In the genomic region with DNA sequence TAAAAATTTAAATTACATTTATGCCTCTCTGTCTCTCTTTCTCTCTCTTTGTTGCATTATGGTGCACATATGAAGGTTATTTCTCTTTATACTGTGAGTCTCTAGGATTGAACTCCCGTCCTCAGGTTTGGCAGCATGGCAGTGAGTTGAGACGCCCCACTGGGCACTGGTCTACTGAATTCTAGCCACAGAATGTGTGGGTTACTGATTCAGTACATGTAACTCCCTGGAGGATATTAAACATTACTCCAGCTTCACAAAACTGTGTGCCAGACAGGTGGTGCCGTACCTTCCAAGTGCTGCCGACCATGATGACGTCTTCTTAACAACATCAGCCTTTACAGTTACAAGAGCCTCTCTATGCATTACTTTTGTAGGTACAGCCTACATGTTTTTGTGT, we compare ENCODE assay signal across 27 mouse cellular contexts.
"Had no signal": no experiment of that assay in that cellular context is flagged by ENCODE, and none has a peak within 500 bp of the region (broad histone marks: within the 10 kb centered on the region; RNA-seq: fewer than 3 reads in every experiment).

No protein-coding gene starts in this region.

- H3K27me3 ChIP-seq: limb, embryonic 12.5 days; limb, embryonic 13.5 days; limb, embryonic 15.5 days; liver, embryonic 12.5 days; liver, embryonic 13.5 days; liver, embryonic 15.5 days; lung, embryonic 15.5 days; megakaryocyte, embryonic 14.5 days; midbrain, embryonic 12.5 days; midbrain, embryonic 13.5 days; midbrain, embryonic 15.5 days had no signal

- H3K27ac ChIP-seq: limb, embryonic 10.5 days; limb, embryonic 12.5 days; limb, embryonic 13.5 days; limb, embryonic 15.5 days; liver, embryonic 12.5 days; liver, embryonic 13.5 days; liver, embryonic 14.5 days; liver, embryonic 15.5 days; lung, embryonic 15.5 days; macrophage; midbrain, embryonic 10.5 days; midbrain, embryonic 12.5 days; midbrain, embryonic 13.5 days; midbrain, embryonic 15.5 days had no signal

- H3K36me3 ChIP-seq: limb, embryonic 10.5 days; limb, embryonic 12.5 days; limb, embryonic 13.5 days; limb, embryonic 15.5 days; liver, embryonic 12.5 days; liver, embryonic 13.5 days; liver, embryonic 15.5 days; lung, embryonic 15.5 days; midbrain, embryonic 10.5 days; midbrain, embryonic 12.5 days; midbrain, embryonic 13.5 days; midbrain, embryonic 15.5 days had no signal

- DNase-seq: left cerebral cortex, postnatal 4 days; liver; liver, embryonic 13.5 days; liver, postnatal 0 days; lung, adult 18-20 months; lung, adult 2 months; lung, embryonic 14.5 days; lung, postnatal 10 days; lung, postnatal 14 days; lung, postnatal 36 days; lung, postnatal 4 days; midbrain, embryonic 14.5 days had no signal

- H3K4me1 ChIP-seq: limb, embryonic 10.5 days; limb, embryonic 12.5 days; limb, embryonic 13.5 days; limb, embryonic 15.5 days; liver, embryonic 12.5 days; liver, embryonic 13.5 days; liver, embryonic 15.5 days; lung, embryonic 15.5 days; midbrain, embryonic 10.5 days; midbrain, embryonic 12.5 days; midbrain, embryonic 13.5 days; midbrain, embryonic 15.5 days had no signal

- H3K4me3 ChIP-seq: limb, embryonic 10.5 days; limb, embryonic 12.5 days; limb, embryonic 13.5 days; limb, embryonic 15.5 days; liver, embryonic 12.5 days; liver, embryonic 13.5 days; liver, embryonic 15.5 days; lung, embryonic 15.5 days; megakaryocyte, embryonic 14.5 days; midbrain, embryonic 10.5 days; midbrain, embryonic 12.5 days; midbrain, embryonic 13.5 days; midbrain, embryonic 15.5 days; myocyte had no signal
